Mouse (Mus musculus): ENCODE results near the gene Hoxd10. TPM values are rescaled to one million over a fixed set of nuclear protein-coding genes. Genes with fewer than 3 reads are reported as not detected.
A peak's percentile ranks its signal among the peaks of the same experiment; 100 is the strongest.

The Hoxd10 gene
- total RNA-seq, 2 experiments from 2014 or later: not detected

DNA sequence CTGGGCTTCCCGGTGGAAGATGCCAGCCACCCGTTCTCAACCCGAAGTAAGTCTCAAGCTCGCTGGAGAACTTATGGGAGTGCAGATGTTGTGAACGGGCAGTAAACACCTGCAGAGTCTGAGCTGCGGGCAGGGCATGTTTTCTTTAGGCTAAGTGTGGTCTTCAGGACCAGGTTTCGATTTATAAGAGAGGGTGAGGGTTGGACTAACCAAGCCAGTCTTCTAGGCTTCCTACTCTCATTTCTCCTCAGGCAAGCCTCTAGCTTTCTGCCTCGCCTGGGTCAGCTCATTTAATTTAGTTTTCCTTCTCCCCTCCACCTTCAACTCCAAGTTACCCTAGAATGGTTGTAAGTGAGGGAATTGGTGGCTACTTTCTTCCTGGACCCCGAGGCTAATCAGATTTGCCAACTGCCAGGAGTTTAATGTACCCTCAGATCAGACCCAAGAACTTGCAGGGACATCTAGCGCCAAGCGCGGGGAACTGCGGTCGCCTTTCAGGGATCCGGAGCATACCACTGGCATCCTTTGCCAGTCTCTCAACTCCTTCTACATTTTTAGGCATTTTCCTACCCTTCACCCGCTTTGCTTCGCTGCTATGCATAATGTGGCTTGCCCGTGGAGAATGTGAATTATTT, 28.3 kb upstream of the Hoxd10 start:
- DNase-seq (ENCODE audit: low spot score in 2 of 2): peak in 1 of 2 experiments; percentile 76

DNA sequence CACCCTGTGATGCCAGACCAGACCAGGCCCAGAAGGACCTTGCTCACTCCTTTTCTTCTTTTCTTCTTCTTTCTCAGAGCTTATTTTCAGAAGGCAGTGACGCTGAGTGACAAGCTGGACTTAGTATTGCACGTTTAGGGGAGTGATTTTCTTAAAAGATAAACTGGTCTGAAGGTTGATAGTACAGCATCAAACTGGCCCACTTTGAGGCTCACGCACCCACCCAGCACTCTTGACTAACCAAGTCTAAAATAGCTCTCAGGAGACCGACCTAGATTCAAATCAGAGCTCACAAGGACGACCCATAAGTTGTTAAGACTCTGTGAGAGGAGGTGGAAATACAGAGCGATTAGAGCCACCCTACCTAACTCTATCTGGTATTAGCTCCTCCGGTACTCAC, 25.3 kb upstream of the Hoxd10 start:
- no peak for DNase-seq (ENCODE audit: low spot score in 2 of 2)

GRCm38 (mm10) chr2:74667191-74667841, 24.4 kb upstream of the Hoxd10 start:
- DNase-seq (ENCODE audit: low spot score in 2 of 2): no peak

GRCm38 (mm10) chr2:74667842-74668357, 23.8 kb upstream of the Hoxd10 start, which contains the start of gene Hoxd13:
TSS of gene Hoxd13 (plus strand) at chr2:74668310.
- DNase-seq (ENCODE audit: low spot score in 2 of 2): no peak

DNA sequence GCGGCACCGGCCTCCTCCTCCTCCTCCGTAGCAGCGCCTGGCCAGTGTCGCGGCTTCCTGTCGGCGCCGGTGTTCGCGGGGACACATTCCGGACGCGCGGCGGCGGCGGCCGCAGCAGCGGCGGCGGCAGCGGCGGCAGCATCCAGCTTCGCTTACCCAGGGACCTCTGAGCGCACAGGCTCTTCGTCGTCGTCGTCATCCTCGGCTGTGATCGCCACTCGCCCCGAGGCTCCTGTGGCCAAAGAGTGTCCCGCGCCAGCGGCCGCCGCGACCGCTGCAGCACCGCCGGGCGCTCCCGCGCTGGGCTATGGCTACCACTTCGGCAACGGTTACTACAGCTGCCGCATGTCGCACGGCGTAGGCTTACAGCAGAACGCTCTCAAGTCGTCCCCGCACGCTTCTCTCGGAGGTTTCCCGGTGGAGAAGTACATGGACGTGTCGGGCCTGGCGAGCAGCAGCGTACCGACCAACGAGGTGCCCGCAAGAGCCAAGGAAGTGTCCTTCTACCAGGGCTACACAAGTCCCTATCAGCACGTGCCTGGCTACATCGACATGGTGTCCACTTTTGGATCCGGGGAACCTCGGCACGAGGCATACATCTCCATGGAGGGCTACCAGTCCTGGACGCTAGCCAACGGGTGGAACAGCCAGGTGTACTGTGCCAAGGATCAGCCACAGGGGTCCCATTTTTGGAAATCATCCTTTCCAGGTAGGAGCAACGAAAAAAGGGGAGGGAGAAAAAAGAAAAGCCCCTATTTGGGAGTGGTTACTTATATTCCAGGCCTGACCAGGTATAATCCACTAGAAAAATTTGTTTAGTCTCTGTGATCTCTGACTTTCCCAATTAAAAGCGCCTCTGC, 23.1 kb upstream of the Hoxd10 start:
- DNase-seq (ENCODE audit: low spot score in 2 of 2): no peak

DNA sequence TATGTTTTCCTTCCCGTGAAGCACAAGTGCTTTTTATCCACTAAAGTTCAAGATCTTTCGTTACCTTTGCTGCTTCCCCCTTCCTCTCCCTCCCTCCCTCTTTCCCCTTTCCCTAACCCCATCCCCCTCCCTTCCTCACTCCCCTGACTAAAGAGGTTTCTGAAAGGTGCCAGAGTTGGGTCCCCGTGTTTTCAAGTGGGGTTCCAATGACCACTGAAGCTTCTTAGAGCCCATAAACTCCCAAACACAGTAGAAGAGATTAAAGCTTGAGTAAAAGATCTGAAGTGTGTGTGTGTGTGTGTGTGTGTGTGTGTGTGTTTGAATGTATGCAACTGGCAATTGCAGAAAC, 22.5 kb upstream of the Hoxd10 start:
- no peak for DNase-seq (ENCODE audit: low spot score in 2 of 2)

- no peak for DNase-seq (ENCODE audit: low spot score in 2 of 2)
Measured at GRCm38 (mm10) chr2:74669650-74670235, 22.0 kb upstream of the Hoxd10 start.

DNA sequence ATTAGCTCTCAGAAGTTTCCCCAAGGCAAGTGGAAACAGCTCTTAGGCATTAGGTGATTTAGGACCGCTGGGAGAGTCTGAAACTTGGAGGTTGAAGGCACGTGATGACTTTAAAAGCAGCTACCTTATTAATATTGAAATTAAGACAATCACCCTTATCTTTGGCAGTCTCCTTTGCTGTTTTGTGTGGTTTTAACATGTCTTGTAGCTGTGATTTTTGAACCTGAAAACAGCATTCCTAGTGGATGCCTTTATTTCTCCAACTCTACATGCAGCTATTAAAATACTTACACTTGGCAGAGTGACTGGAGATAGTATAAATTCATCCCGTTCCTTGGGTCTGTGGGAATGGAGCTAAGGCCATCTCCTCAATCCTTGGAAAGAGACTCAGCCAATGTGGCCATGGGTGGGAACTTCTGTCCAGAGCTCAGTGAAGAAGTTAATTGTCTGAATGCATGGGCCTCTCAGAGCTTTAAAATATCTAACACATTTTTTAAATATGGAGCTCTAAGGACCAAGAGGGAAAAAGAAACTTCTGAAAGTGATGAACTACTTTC, 21.0 kb upstream of the Hoxd10 start:
- DNase-seq (ENCODE audit: low spot score in 2 of 2): no peak

DNA sequence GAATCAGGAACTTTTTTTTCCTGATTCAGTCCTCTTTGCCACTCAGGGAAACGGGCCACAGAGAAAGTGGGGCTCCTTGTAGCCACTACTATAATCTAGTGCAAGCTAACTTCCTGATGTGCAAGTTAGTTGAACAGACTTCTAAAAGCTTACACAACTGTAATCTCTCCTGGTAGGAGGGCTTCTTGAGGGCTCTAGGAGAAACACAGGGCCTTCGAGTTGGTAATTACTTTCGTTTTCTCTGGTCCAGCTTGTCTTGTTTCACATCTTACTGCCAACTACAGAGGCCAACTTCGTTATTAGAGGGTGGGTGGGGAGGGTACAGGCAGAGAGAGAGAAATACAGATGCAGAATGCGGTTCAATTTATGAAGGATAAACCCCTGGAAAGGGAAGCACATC, 19.9 kb upstream of the Hoxd10 start:
- DNase-seq (ENCODE audit: low spot score in 2 of 2): no peak

DNA sequence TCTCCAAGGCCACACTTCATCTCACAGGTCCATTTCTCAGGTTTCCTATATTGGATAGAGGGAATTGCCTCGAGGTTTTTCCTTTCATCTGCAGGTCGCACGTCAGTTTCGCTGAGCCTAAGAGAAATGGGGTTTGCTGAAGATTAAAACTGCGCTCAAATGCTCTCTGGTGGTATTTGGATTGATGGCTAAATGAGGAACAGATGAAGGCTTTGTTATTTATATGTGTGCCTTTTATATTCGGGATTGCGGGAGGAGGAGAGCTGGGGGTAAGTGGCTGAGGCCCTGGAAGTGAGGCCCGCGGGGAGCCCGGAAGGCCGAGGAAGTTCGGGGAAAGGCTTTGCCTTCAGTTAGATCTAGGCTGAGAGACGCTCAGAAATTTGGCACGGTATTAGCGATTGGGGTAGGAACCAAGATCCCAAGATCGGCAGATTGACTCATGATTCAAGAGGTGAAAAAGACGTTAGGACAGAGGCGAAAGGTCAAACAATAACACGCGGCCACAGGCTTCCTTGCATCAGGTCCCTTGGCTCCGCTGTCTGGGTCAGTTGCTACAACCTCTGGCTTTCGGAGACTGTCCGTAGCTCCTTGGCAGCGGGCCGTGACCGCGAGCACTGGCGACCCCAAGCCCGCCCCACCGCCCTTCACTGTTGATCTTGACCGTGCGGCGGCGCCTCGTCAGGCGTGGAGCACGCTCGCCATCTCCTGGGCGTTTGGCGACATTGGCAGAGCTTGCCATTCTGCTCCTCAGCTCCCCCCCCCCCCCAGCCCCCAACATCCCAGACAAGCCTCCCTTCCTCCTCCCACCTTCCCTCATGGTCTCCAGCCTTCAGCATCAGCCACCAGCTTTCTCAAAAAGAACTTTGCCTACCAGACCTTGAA, 19.0 kb upstream of the Hoxd10 start:
- no peak for DNase-seq (ENCODE audit: low spot score in 2 of 2)

GRCm38 (mm10) chr2:74673835-74674425, 17.8 kb upstream of the Hoxd10 start:
- DNase-seq (ENCODE audit: low spot score in 2 of 2): no peak

DNA sequence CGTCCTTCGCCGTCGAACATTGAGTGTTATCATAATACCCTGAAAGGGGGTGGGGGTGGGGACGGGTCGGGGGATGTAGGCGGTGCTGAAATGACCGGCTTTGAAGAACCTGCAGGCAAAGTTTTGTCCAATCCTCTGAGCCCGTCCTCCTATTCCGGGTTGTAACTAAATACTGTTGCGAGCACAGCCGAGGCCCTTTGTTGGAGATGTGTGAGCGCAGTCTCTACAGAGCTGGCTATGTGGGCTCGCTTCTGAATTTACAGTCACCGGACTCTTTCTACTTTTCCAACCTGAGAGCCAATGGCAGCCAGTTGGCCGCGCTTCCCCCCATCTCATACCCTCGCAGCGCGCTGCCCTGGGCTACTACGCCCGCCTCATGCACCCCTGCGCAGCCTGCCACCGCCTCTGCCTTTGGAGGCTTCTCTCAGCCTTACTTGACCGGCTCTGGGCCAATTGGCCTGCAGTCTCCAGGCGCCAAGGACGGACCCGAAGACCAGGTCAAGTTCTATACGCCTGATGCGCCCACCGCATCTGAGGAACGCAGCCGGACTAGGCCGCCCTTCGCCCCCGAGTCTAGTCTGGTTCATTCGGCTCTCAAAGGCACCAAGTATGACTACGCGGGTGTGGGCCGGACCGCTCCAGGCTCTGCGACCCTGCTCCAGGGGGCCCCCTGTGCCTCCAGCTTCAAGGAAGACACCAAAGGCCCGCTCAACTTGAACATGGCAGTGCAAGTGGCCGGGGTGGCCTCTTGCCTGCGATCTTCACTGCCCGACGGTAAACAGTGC, 16.7 kb upstream of the Hoxd10 start, which contains the start of gene Hoxd12:
Gene Hoxd12, plus strand, starts transcription at position 133 of the 785 bp plus-strand sequence.
- no peak for DNase-seq (ENCODE audit: low spot score in 2 of 2)

DNA sequence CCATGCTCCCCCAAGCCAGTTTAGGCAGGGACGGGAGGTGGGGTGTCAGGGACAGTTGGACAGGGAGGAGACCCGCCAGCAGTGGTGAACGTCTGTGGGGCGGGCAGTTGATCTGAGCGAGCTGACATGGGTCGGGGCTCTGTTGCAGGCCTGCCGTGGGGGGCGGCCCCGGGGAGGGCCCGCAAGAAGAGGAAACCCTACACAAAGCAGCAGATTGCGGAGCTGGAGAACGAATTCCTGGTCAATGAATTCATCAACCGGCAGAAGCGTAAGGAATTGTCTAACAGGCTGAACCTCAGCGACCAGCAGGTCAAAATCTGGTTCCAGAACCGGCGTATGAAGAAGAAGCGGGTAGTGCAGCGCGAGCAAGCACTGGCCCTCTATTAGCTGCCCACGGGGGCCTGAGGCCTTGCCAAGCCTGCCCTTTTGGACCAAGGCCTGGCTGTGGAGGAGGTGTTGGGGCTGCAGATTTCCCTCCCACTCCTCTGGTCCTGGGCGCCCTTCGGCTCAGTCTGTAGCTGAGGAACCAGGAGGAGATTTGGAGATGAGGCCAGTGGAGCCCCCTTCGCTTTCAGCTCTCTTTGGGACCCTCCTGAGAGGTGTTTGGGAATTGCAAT, 15.9 kb upstream of the Hoxd10 start:
- no peak for DNase-seq (ENCODE audit: low spot score in 2 of 2)

GRCm38 (mm10) chr2:74676376-74677052, 15.2 kb upstream of the Hoxd10 start:
- DNase-seq (ENCODE audit: low spot score in 2 of 2): no peak

DNA sequence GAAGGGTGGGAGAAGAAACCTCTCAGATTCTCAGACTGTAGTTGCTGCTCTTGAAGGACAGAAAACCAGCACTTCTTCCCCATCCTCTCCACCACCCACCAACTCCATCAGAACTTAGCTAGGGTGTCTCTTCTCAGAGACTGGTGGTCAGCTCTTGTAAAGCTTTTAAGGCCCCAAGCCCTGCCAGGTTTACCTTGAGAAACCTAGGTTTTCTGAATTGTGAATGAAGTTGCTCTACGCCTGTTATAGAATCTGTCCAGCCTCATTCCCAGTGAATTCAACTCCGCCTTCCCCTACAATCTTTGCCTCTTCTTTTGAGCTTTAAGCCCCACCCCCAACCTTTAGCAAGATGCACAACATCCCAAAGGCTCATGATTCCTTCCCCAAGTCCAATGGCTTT, 14.6 kb upstream of the Hoxd10 start:
- no peak for DNase-seq (ENCODE audit: low spot score in 2 of 2)

DNA sequence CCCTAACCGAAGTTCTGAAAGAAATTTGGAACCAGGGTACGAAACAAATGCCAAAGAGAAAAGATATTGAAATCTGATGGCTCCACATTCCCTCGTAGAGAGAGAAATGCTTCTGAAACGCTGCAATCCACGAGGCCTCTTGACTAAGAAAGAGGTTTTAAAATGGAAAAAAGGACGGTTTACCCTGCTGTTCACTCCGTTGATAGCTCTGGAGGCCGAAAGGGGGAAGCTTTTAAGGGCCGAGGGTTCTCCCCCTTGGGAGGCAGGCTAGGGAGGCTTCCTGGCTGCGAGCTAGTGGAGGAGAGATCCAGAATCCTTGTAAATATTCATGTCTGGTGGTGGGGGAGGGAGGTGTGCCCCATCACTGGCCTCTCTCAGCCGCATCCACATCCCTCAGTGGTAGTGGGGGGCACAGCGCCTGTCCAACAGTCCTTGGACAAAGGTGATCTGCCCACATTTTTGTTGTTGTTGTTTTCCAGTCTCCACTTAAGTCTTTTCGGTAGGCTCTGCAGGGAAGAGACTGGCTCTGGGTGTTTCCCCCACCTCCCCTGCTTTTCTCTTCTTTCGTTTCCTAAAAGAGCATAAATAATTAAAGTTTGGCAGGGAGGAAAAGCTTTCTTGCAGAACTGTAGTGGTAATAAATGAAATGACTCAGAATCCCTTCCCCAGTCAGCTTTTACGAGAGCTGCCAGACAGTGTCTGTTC, 12.7 kb upstream of the Hoxd10 start, which contains the start of gene Hoxd11:
Gene Hoxd11, plus strand, starts transcription at position 667 of the 705 bp plus-strand sequence.
- DNase-seq (ENCODE audit: low spot score in 2 of 2): no peak

GRCm38 (mm10) chr2:74679596-74679971, 12.1 kb upstream of the Hoxd10 start:
- DNase-seq (ENCODE audit: low spot score in 2 of 2): no peak
